Mouse (Mus musculus) olfactory bulb, adult 2 months (tissue): ENCODE data around the gene Hnrnpul2.

Source experiments
- CTCF ChIP-seq: fragments of 200-500 bp; IDR thresholded peaks from 2 replicates; pipeline ENCODE4 v1.5.1; 2012; ENCODE audit warnings: low read depth, mild to moderate bottlenecking, low read length, moderate library complexity; ENCODE audit not compliant: insufficient read depth
- POLR2A ChIP-seq: fragments of 200-500 bp; IDR thresholded peaks from 2 replicates; pipeline ENCODE4 v1.6.1; 2012; ENCODE audit warnings: mild to moderate bottlenecking, low read depth, low read length, moderate library complexity; ENCODE audit not compliant: insufficient read depth

- TF ChIP-seq POLR2A: peak; percentile 95
- TF ChIP-seq CTCF: no peak
These were observed 45.5 kb upstream of the Hnrnpul2 start, which contains the start of gene Tmem179b for GRCm38 (mm10) chr19:8774086-8774835.
